Mouse (Mus musculus) forebrain, postnatal 0 days (tissue): ENCODE data around the gene Nxph4. TPM values are rescaled to one million over a fixed set of nuclear protein-coding genes. Genes with fewer than 3 reads are reported as not detected.

Experiments used
- ATAC-seq: fragments of 200-750 bp; cut with Nextera tagmentation; 2 replicates; pipeline ENCODE4 v1.8.0; 2017; ENCODE audit warnings: mild to moderate bottlenecking, moderate library complexity
- DNase-seq: peaks from one replicate; pipeline ENCODE4 v3.0.0-alpha.2; 2015
- H3K27ac ChIP-seq: fragments of 300-500 bp; sonication (generic); 2 replicates; pipeline ENCODE4 v1.5.1; 2014; ENCODE audit warnings: low read depth, mild to moderate bottlenecking, antibody characterized with exemption, low read length, moderate library complexity, mixed read lengths
- H3K27me3 ChIP-seq: fragments of 300-500 bp; sonication (generic); 2 replicates; pipeline ENCODE4 v1.6.1; 2014; ENCODE audit warnings: mild to moderate bottlenecking, low read length, mixed read lengths; ENCODE audit not compliant: insufficient read depth
- H3K36me3 ChIP-seq: fragments of 300-500 bp; sonication (generic); 2 replicates; pipeline ENCODE4 v1.6.1; 2014; ENCODE audit warnings: mild to moderate bottlenecking, moderate library complexity; ENCODE audit not compliant: insufficient read depth
- H3K4me1 ChIP-seq: fragments of 300-500 bp; sonication (generic); 2 replicates; pipeline ENCODE4 v1.6.1; 2014; ENCODE audit warnings: antibody characterized with exemption; ENCODE audit not compliant: insufficient read depth
- H3K4me2 ChIP-seq: fragments of 300-500 bp; sonication (generic); 2 replicates; pipeline ENCODE4 v1.6.1; 2014; ENCODE audit warnings: low read depth, mild to moderate bottlenecking, moderate library complexity
- H3K4me3 ChIP-seq: fragments of 300-500 bp; sonication (generic); 2 replicates; pipeline ENCODE4 v1.5.1; 2014; ENCODE audit warnings: low read depth, low read length, mixed read lengths
- H3K9ac ChIP-seq: fragments of 300-500 bp; sonication (generic); 2 replicates; pipeline ENCODE4 v1.6.1; 2014; ENCODE audit warnings: mild to moderate bottlenecking
- H3K9me3 ChIP-seq: fragments of 300-500 bp; sonication (generic); 2 replicates; pipeline ENCODE4 v1.6.1; 2016; ENCODE audit warnings: low read length
- CTCF ChIP-seq: sonication (generic); IDR thresholded peaks from 2 replicates; pipeline ENCODE4 v1.5.1; 2016; ENCODE audit warnings: antibody characterized with exemption, control low read depth, low read depth
- WGBS: fragments of 180-500 bp; shearing (Covaris S2); extraction: QIAGEN DNeasy Blood & Tissue Kit; methylation state at CpG from one replicate; pipeline ENCODE4 v1.1.7; 2014; 5-methylcytosine and 5-hydroxymethylcytosine counted together
- polyA plus RNA-seq: library from polyadenylated mRNA; unstranded; fragments of >200 nt; fragmentation: Nextera tagmentation; extraction: Ambion mirVana; gene quantifications from 2 replicates; pipeline ENCODE4 v1.2.1, GENCODE M21; 2015
- total RNA-seq: library from RNA; depleted of rRNA; stranded (reverse); fragments of >200 nt; gene quantifications from 2 replicates; pipeline ENCODE4 v1.2.3, GENCODE M21; 2014

The Nxph4 gene
- total and polyA plus RNA-seq, 2 experiments from 2014 or later = 2.1 to 22.6 TPM

DNA sequence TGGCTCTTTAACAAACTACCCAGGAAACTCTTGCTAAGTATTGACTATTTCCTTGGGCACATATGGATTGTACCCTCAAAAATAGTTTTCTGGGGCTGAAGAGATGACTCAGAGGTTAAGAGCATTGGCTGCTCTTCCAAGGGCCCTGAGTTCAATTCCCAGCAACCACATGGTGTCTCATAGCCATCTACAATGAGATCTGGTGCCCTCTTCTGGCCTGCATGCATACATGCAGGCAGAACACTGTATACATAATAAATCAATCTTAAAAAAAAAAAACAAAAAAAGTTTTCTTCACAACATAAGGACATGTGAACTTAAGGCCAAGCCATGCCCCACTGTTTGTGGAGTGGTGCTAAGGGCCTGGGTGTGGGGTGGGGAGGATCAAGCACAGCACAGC, 26.8 kb upstream of the Nxph4 start:
- no peak for DNase-seq
- Histone ChIP-seq H3K4me3 (no peak overlapping the region), H3K9ac (no peak overlapping the region), H3K9me3 (no peaks in the 10 kb centered on the region), H3K4me2 (no peak overlapping the region), H3K27me3 (no peaks in the 10 kb centered on the region), H3K27ac (no peak overlapping the region), H3K36me3 (peaks cover 89% of the 10 kb centered on the region), H3K4me1 (no peaks in the 10 kb centered on the region)
- ATAC-seq = no peak
- peak; percentile 45 for TF ChIP-seq CTCF

DNA sequence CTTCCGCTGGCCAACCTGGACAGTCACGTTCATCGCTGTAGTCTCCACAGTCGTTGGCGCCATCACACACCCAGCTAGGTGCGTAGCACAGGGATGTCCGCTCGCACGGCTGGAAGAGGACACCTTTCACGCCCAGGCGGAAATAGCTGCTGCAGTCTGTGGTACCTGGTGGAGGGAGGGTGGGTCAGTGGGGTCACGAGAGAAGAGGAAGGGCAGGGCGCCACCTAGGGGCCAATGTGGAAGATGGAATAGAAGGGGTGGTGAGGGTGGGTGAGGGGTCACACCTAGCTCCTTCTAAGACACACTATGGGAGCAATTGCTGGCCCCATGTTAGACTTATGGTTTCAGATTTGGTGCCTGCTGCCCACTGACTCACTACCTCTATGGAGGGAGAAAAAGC, 23.0 kb upstream of the Nxph4 start:
- Histone ChIP-seq H3K36me3 (peaks cover 99% of the 10 kb centered on the region), H3K9me3 (no peaks in the 10 kb centered on the region), H3K4me3 (no peak overlapping the region), H3K4me2 (no peak overlapping the region), H3K27ac (no peak overlapping the region), H3K4me1 (no peaks in the 10 kb centered on the region), H3K27me3 (no peaks in the 10 kb centered on the region), H3K9ac (no peak overlapping the region)
- TF ChIP-seq CTCF = peak; percentile 51
- 91% methylated on average over 13 of the region's 13 CpGs for WGBS
- ATAC-seq (no peak), DNase-seq (no peak)

DNA sequence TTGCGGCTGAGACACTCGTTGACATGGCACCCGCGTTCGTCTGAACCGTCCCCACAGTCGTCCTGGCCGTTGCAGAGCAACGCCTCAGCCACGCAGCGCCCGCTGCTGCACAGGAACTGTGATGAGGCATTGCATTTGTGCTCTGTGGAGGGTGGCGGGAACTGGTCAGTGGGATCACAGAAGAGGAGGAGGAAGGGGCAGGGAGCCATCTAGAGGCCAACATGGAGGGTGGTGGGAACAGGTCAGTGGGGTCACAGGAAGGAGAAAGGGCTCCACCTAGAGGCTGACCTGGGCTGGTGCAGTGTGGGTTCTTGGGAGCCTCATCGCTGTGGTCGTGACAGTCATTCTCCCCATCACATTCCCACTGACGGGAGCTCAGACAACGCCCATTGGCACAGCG, 21.3 kb upstream of the Nxph4 start:
- DNase-seq (no peak), ATAC-seq (peak; percentile 23)
- H3K9ac ChIP-seq = no peak overlapping the region
- peaks cover 99% of the 10 kb centered on the region for H3K36me3 ChIP-seq
- H3K4me3 ChIP-seq = no peak overlapping the region
- WGBS = 69% methylated on average over 18 of the region's 18 CpGs
- H3K27me3 ChIP-seq = no peaks in the 10 kb centered on the region
- peak; percentile 70 for TF ChIP-seq CTCF
- H3K4me2 ChIP-seq = no peak overlapping the region
- no peaks in the 10 kb centered on the region for H3K9me3 ChIP-seq
- H3K4me1 ChIP-seq = no peaks in the 10 kb centered on the region
- no peak overlapping the region for H3K27ac ChIP-seq

DNA sequence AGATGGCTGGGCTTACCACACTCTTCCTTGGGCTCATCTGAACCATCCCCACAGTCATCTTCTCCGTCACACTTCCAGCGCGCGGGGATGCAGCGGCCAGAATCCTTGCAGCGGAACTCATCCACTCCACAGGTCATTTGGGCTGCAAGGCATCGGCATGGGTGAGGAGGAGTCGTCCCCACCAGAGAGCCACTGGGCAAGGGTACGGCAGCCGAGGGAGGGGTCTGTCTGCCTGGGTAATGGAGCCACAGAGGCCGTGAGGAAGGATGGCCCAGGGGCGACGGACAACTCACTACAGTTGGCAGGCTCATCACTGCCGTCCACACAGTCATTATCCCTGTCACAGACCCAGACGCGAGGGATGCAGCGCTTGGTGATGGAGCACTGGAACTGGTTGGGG, 15.5 kb upstream of the Nxph4 start:
- Histone ChIP-seq H3K9me3 (no peaks in the 10 kb centered on the region), H3K36me3 (peaks cover 100% of the 10 kb centered on the region), H3K4me3 (no peak overlapping the region), H3K27me3 (no peaks in the 10 kb centered on the region), H3K27ac (no peak overlapping the region), H3K4me2 (no peak overlapping the region), H3K9ac (no peak overlapping the region), H3K4me1 (no peaks in the 10 kb centered on the region)
- DNase-seq = no peak
- no peak for TF ChIP-seq CTCF
- WGBS = 91% methylated on average over 17 of the region's 17 CpGs
- no peak for ATAC-seq

DNA sequence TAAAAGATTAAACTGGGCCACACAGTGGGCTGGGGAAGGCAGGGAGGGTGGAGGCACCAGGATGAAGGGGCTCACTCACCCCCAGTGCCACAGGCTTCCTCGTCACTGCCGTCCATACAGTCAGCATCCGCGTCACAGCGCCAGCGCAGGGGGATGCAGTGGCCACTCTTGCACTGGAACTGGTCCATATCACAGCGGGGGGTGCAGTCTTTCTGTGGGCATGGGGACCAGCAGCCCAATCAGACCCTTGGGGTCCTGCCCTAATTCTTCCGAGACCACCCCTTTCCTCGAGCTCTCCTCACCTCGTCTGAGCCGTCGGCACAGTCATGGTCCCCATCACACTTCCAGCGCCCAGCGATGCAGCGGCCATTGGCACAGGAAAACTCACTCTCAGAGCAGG, 13.9 kb upstream of the Nxph4 start:
- TF ChIP-seq CTCF = no peak
- DNase-seq = no peak

DNA sequence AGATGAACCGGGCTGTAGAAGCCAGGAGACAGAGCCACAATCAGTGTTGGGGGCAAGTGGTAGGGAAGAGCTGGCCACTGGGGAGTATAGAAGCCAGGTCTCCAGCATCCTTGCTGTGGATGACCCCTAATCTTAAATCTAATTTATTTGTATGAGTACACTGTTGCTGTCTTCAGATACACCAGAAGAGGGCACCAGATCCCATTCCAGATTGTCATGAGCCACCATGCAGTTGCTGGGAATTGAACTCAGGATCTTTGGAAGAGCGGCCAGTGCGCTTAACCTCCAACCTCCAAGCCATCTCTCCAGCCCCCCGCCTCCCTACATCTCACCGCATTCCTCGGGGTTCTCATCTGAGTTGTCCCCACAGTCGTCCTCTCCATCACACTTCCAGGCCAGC, 12.1 kb upstream of the Nxph4 start:
- DNase-seq = no peak
- TF ChIP-seq CTCF = peak; percentile 57
- no peak overlapping the region for H3K27ac ChIP-seq
- peaks cover 98% of the 10 kb centered on the region for H3K36me3 ChIP-seq
- H3K9ac ChIP-seq = no peak overlapping the region
- H3K4me2 ChIP-seq = no peak overlapping the region
- H3K4me1 ChIP-seq = no peaks in the 10 kb centered on the region
- 93% methylated on average over 7 of the region's 7 CpGs for WGBS
- no peaks in the 10 kb centered on the region for H3K27me3 ChIP-seq
- ATAC-seq = no peak
- H3K9me3 ChIP-seq = no peaks in the 10 kb centered on the region
- H3K4me3 ChIP-seq = no peak overlapping the region

More for the DNA sequence above, 13.9 kb upstream of the Nxph4 start:
- Histone ChIP-seq H3K9me3 (no peaks in the 10 kb centered on the region), H3K4me3 (no peak overlapping the region), H3K36me3 (peaks cover 98% of the 10 kb centered on the region), H3K27ac (no peak overlapping the region), H3K4me2 (no peak overlapping the region), H3K27me3 (no peaks in the 10 kb centered on the region), H3K9ac (no peak overlapping the region), H3K4me1 (no peaks in the 10 kb centered on the region)
- no peak for ATAC-seq
- 94% methylated on average over 15 of the region's 15 CpGs for WGBS

DNA sequence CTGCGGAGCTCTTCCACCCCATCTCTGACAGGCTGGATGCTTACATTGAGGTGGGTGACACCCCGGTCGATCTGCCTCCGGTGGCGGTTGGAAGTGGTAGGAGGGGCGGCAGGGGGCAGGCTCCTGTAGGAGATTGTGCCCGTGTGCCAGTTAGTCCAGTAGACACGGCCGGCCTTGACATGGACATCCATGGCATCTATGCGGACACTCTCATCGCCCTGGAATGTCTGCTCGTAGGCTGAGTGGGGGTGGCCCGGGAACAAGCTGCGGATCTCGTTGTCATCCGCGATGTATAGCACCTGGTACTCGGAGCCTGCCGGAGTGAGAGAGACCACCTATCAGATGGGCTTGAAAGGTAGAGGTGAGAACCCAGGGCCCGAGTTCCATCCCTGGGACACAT, 10.0 kb upstream of the Nxph4 start:
- DNase-seq (no peak), ATAC-seq (no peak)
- WGBS = 91% methylated on average over 20 of the region's 20 CpGs
- Histone ChIP-seq H3K4me2 (no peak overlapping the region), H3K36me3 (peaks cover 98% of the 10 kb centered on the region), H3K9me3 (no peaks in the 10 kb centered on the region), H3K27ac (no peak overlapping the region), H3K4me1 (no peaks in the 10 kb centered on the region), H3K27me3 (no peaks in the 10 kb centered on the region), H3K9ac (no peak overlapping the region), H3K4me3 (no peak overlapping the region)
- no peak for TF ChIP-seq CTCF

DNA sequence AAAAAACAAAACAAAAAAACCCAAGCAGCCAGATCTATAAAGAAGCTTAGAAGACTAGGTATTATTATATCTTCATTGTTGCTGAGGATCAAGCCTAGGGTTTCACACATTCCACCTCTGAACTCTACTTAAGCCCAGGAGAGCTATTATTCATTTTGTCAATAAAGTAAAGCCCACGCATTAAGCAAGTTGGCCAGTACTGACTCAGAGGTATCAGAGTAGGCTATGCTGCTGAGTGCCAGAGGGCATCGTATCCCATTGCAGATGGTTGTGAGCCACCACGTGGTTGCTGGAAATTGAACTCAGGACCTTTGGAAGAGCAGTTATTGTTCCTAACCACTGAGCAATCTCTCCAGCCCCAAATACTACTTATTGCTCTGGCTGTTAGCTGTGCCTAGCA, 9.6 kb upstream of the Nxph4 start:
- Histone ChIP-seq H3K4me2 (no peak overlapping the region), H3K4me3 (no peak overlapping the region), H3K4me1 (no peaks in the 10 kb centered on the region), H3K9me3 (no peaks in the 10 kb centered on the region), H3K27ac (no peak overlapping the region), H3K9ac (no peak overlapping the region), H3K27me3 (no peaks in the 10 kb centered on the region), H3K36me3 (peaks cover 98% of the 10 kb centered on the region)
- TF ChIP-seq CTCF = no peak
- ATAC-seq (no peak), DNase-seq (no peak)
- 83% methylated on average over 3 of the region's 3 CpGs for WGBS
